Mouse (Mus musculus): ENCODE data around the gene Lrrc32.

The Lrrc32 gene

DNA sequence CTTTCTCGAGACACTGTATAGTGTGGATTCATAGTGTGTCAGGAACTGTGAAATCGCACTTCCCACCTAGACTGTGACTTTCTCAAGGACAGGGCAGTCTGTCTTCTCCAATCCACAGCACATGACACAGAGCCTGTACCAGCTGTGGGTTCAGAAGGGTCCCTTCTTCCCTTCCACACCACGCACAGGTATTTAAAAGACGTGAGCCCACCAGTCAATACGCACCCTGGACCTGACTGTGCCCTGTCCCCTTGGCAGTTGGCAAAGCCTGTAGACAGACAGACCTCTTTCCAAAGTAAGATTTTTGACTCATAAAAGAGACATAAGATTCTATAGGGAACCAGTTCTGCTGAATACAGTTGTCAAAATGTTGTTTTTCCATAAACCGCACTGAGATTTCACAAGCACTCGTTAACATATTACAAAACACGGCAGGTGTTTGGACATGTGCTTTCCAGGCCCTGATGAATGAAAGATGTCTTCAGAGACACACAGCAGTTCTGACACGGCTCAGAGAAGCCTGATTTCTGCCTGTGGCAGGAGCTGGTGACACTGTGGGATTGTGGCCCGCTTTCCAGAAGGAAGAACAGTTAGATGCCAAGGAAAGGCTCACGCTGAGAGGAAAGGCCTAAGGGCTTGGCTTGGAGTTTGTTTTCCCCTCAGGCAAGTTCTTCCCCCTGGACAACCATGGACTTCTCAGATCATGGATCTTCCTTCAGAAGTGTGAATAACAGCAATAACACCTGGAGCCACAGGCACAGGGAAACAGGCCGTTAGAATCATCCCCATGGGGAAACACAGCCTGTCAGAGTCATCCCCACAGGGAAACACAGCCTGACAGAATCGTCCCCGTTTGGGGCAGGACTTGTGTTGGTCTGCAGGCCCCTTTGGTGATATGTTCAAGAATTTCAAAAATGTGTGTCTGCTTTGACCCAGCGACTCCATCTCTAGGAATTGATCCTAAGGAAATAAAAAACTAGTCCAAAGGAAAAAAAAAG is 22.2 kb downstream of the Lrrc32 start:
- no peak for DNase-seq (ENCODE audit: low spot score)

GRCm38 (mm10) chr7:98513251-98513650 is 24.2 kb downstream of the Lrrc32 start:
- DNase-seq (ENCODE audit: low spot score) = no peak

DNA sequence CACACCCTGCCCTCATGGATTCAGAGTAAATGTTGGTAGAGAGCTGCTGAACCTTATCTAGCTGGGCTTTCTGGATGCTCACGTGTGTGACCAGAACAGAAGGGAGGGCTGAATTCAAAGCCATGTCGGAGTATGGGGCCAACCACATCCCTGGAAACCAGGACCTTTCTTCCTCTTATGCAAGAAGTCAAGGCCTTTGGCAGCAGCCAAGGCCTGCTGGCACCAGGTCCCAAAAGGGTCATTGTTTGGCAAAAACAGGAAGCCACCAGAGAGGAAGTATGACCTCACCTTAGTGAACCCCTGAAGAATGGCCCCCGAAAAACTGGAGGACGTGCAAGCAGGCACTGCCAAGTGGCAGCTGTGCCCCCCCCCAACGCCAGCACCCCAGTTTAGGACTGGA is 33.5 kb downstream of the Lrrc32 start:
- DNase-seq (ENCODE audit: low spot score) = peak; percentile 76

DNA sequence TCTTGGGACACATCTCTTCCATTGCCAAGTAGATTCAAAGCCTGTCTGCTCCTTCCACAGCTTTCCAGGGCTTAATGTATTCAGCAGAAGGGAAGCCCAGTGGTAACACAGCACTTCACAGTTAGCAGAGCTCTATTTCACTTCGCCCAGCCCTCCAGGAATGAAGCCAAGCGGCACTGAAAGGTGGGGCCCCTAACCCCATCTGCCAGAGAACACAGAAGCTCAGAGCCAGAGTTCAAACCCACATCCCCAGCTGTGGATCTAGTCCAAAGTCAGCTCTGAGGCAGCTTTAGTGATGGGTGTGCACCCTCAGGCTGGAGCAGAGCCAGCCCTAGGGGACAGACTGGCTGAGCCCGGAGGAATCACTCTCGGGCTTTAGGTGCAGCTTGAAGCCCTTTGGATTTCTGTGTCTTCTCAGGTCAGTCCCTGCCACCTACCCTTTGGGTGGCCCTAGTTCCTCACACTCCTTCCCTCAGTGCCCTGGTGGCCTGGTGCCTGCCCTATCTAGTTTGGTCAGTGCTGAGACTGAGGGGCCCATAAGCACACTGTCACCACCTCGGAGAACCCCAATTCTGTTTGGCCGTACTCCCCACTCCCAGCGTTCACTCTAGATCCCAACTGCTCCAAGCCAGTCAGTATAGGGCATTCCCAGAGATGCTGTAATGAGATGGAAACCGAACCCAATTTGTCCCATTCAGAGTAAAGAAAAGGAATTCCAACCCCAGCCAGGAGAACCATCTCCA is 34.2 kb downstream of the Lrrc32 start:
- DNase-seq (ENCODE audit: low spot score) = peak; percentile 47

GRCm38 (mm10) chr7:98523813-98524361 is 34.8 kb downstream of the Lrrc32 start:
- peak; percentile 46 for DNase-seq (ENCODE audit: low spot score)

DNA sequence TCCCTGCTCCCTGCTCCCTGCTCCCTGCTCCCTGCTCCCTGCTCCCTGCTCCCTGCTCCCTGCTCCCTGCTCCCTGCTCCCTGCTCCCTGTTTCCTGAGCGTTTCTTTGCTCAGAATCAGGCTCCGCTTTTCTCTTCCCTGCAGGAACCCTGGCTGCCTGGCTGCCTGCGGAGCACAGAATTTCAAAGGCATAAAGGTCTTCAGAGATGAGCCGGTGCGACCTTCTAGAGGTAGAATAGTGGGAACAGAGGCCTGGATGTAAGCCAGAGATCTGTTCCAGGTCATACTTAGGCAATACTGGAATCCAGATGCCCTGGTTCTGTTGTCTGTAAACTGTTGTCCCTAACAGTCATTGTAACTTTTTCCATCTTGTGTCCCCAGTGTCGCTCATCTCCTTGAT is 35.3 kb downstream of the Lrrc32 start:
- no peak for DNase-seq (ENCODE audit: low spot score)

- DNase-seq (ENCODE audit: low spot score) = no peak
Measured at GRCm38 (mm10) chr7:98524869-98525699, 36.0 kb downstream of the Lrrc32 start.

DNA sequence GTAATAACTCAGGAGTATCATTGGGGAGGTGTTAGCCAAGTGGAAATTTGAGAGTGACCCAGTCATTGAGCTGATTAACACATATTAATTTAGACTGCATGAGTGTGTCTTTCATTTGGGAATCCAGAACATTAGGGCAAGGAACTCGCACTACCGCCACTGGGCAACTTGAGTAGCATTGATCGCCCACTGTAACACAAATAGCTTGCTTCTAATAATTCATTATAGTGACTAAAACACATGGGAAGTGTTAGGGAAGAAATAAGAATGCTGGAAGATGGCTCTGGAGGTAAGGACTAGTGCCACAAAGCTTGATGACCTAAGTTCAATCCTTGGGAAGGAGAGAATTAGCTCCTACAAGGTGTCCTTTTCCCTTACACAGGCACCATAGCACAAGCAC is 38.0 kb downstream of the Lrrc32 start:
- DNase-seq (ENCODE audit: low spot score) = no peak

DNA sequence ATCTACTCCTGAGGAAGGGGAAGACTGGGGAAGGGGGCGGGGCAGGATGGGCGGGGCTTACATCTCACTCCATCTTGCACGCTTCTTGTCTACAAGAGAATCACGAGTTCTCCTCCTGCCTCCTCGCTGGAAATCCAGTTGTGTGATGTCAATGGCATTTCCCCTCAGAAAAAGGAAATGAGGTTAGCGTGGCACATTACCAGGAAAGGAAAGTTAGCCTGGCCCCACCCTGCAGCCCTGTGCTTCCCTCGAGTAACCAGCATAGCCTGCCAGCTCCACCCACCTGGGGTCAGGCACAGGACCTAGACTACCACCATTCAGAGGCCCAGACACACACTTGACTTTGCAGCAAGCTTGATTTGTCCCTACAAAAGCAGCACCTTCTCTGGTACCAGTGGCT is 42.5 kb downstream of the Lrrc32 start:
- DNase-seq (ENCODE audit: low spot score) = peak; percentile 69

GRCm38 (mm10) chr7:98532981-98533380 is 43.9 kb downstream of the Lrrc32 start:
- no peak for DNase-seq (ENCODE audit: low spot score)

- DNase-seq (ENCODE audit: low spot score) = no peak
Measured at GRCm38 (mm10) chr7:98534432-98534855, 45.4 kb downstream of the Lrrc32 start.

DNA sequence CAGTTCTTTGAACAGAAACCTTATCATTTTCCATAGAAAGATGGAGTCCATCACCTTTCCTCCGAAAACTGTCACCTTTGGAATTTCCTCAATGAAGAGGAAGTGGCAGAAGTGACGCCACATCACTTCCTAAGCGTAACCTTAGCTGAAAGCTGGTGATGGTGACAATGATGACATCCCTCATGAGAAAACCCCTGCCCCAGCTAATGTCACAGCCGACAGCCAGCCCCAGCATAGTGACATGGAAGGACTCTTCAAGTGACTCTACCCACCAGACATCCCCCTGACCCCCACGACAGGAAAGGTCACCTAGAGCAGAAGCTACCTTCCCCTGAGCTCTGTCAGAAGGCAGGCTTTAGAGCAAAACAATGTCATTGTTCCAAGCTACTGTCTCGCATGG is 46.1 kb downstream of the Lrrc32 start:
- no peak for DNase-seq (ENCODE audit: low spot score)

DNA sequence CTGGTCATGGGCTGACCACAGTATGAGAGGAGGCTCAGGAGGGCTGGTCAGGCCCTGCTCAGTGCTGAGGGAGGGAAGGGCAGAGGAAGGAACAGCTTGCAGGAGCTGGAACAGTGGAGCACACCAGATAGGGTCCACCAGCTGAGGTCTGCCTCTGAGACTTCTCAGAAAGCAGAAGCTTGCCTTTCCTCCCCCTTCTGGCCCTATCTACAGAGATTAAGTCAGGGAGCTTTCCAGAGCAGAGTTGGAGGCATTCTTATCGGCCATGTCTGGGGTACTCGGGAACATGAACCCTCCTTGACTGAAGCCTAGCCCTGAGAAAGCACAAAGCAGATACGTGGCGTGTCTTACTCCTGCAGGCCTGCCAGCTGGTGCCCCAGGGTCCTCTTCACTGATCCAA is 46.8 kb downstream of the Lrrc32 start:
- DNase-seq (ENCODE audit: low spot score) = no peak

DNA sequence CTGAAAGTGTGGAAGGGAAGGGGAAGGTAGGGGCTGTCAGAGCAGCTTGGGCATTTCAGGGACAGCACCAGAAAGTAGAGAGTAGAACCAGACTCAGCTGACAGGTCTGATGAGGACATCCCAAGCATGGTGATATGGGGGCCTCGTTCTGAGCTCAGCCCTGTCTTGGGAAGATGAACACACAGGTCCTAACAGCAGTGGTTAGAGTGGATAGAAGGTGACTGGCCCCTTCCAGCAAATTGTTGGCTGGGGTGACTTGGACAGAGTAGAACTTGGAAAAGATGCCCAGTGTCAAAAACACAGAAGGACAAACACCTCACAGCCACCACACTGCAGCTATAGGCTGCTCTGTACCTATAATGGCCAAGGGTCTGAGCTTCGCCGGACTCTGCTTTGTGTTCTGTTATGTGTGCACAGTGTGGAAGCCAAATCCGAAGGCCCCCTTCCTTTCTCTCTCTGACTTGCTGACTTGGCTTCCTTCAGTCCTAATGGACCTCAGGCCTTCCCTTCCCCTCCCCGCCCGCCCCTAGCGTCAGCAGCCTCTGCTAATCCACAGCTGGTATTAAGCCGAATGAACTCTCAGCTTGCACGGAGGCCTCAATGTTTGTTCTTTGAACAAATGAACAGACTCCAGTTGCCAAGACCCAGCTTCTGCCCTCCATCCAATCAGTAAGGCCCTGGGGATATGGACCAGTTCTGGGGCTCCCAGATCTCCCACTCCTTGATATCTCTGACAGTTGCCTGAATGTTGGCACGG is 48.3 kb downstream of the Lrrc32 start:
- no peak for DNase-seq (ENCODE audit: low spot score)

- no peak for DNase-seq (ENCODE audit: low spot score)
Measured at GRCm38 (mm10) chr7:98537967-98538573, 49.0 kb downstream of the Lrrc32 start.

- no peak for DNase-seq (ENCODE audit: low spot score)
Measured at GRCm38 (mm10) chr7:98540879-98541278, 51.8 kb downstream of the Lrrc32 start.

DNA sequence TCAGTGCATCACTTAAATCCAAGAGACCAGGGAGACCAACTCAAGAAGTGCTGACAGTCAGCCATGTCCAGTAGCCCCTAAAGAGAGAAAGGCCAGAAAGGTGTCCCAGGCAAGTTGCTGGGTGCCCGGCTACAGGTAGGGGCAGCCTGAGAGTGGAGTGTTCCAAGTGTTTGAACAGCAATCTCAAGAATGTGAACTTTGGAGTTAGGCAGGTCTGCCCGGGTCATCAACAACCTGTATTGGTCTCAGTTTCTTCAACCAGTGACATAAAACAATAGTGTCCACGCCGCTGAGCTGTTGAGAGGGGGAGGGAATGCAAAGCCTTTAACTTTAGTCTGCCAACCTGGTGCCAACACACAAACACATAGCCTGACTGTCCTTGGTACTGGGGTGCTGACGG is 52.5 kb downstream of the Lrrc32 start:
- DNase-seq (ENCODE audit: low spot score) = peak; percentile 59

DNA sequence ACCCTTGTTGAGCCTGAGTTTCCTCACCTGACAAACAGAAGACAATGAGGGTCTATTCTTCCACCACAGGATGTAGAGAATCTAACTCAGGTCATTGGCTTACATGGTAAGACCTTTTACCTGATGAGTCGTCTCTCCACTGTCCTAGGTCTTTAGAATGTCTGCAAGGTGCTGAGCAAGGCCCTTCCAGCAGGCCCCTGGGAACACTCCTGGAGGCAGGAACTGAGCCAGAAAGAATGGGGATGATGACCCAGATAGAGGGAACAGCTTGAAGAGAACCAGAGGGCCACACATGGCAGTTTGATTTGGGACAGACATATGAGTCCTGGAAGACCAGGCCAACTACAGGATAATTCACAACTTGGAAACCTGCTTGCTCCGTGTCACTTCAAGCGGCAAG is 53.2 kb downstream of the Lrrc32 start:
- no peak for DNase-seq (ENCODE audit: low spot score)

DNA sequence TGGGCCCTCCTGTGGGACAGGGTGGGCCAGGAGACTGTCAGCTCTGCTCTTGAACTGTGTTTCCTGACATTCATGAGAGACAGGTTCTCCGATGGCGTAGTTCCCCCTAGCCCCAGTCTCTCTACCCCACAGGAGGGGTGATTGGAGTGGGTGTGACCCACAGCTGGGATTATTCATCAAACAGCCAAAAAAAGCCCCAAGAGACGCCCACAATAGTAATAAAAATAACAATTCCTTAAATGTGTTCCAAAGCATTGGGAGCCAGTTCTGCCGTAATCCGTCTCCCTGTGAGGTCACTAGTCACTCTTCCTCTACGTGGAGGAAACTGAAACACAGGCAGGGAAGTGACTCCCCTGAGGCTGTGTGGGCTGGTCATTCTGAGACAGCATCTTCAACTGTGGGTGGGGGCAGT is 53.7 kb downstream of the Lrrc32 start:
- DNase-seq (ENCODE audit: low spot score) = no peak

- DNase-seq (ENCODE audit: low spot score) = no peak
Measured at GRCm38 (mm10) chr7:98543853-98544370, 54.8 kb downstream of the Lrrc32 start.

All from lung, postnatal 25 days (tissue).